24 mouse cellular contexts compared by ENCODE assay signal in genomic region chr5:120153140-120153539, GRCm38 (mm10). TPM values are rescaled to one million over a fixed set of nuclear protein-coding genes. Genes with fewer than 3 reads are reported as not detected.
A peak's percentile ranks its signal among the peaks of the same experiment; 100 is the strongest.
DNase-seq lines count a peak whose midpoint lies in the region; ATAC-seq and TF ChIP-seq lines count a peak whose summit lies in the region.
"Had no signal": no experiment of that assay in that cellular context is flagged by ENCODE, and none has a peak within 500 bp of the region (broad histone marks: within the 10 kb centered on the region; RNA-seq: fewer than 3 reads in every experiment).

No protein-coding gene starts in this region.

- H3K4me3 ChIP-seq in hindbrain, embryonic 13.5 days: no peak overlapping the region
- no peak overlapping the region for H3K4me3 ChIP-seq in hindbrain, embryonic 16.5 days (ENCODE audit: low read length)
- H3K4me3 ChIP-seq in layer of hippocampus, adult 2 months: no peak overlapping the region
- no peak overlapping the region for H3K4me3 ChIP-seq in midbrain, embryonic 14.5 days (replicated peaks; ENCODE audit: low read depth, low read length)
- no peak overlapping the region for H3K4me3 ChIP-seq in midbrain, embryonic 13.5 days (replicated peaks)
- H3K4me3 ChIP-seq in neural tube, embryonic 14.5 days (ENCODE audit: low read depth, low read length): no peak overlapping the region
- H3K4me3 ChIP-seq: embryonic facial prominence, embryonic 12.5 days; embryonic facial prominence, embryonic 15.5 days; forebrain, embryonic 15.5 days; heart, adult 2 months; heart, embryonic 10.5 days; heart, embryonic 13.5 days had no signal

- no peak for DNase-seq in layer of hippocampus, adult 2 months (ENCODE audit: low spot score in 2 of 2)
- no peak for DNase-seq in layer of hippocampus, postnatal 10 days (ENCODE audit: low spot score in 2 of 2)
- DNase-seq in midbrain, embryonic 14.5 days: peak; percentile 43
- no peak for DNase-seq in neural tube, embryonic 10.5 days (ENCODE audit: extremely low spot score, low spot score)
- DNase-seq: adrenal gland, postnatal 10 days; adrenal gland, postnatal 36 days; B cell, adult 2 months; cerebellum, adult 11 months; gastrocnemius, postnatal 10 days; gastrocnemius, postnatal 36 days; heart, adult 2 months; heart, postnatal 14 days had no signal

- H3K36me3 ChIP-seq in hindbrain, embryonic 13.5 days: peaks cover 4% of the 10 kb centered on the region; the same call in 1 of the 2 replicates
- no peaks in the 10 kb centered on the region for H3K36me3 ChIP-seq in hindbrain, embryonic 16.5 days (ENCODE audit: control insufficient read depth, insufficient read depth, low read length)
- no peaks in the 10 kb centered on the region for H3K36me3 ChIP-seq in midbrain, embryonic 14.5 days (ENCODE audit: control insufficient read depth, insufficient read depth, low read length)
- H3K36me3 ChIP-seq in midbrain, embryonic 13.5 days: no peaks in the 10 kb centered on the region; the same call in 1 of the 2 replicates
- no peaks in the 10 kb centered on the region for H3K36me3 ChIP-seq in neural tube, embryonic 14.5 days (ENCODE audit: control insufficient read depth, insufficient read depth, low read length)
- H3K36me3 ChIP-seq: forebrain, embryonic 15.5 days had no signal

- peak; percentile 45 for TF ChIP-seq CTCF in layer of hippocampus, adult 2 months (conservative IDR thresholded peaks at IDR 0.05)

- H3K27ac ChIP-seq in hindbrain, embryonic 13.5 days: 0 out of 2 replicates have a peak overlapping the region, but pooled peaks have one; percentile 31
- no peak overlapping the region for H3K27ac ChIP-seq in hindbrain, embryonic 16.5 days (ENCODE audit: low read depth, low read length)
- H3K27ac ChIP-seq in layer of hippocampus, adult 2 months: no peak overlapping the region
- no peak overlapping the region for H3K27ac ChIP-seq in midbrain, embryonic 14.5 days (replicated peaks; ENCODE audit: low read depth, low read length)
- no peak overlapping the region for H3K27ac ChIP-seq in midbrain, embryonic 13.5 days
- H3K27ac ChIP-seq in neural tube, embryonic 14.5 days (ENCODE audit: low read depth, low read length): no peak overlapping the region
- H3K27ac ChIP-seq: embryonic facial prominence, embryonic 12.5 days; embryonic facial prominence, embryonic 15.5 days; forebrain, embryonic 15.5 days; heart, adult 2 months; heart, embryonic 10.5 days; heart, embryonic 13.5 days had no signal

- ATAC-seq in hindbrain, embryonic 13.5 days (ENCODE audit: low FRiP score): no peak
- ATAC-seq in hindbrain, embryonic 16.5 days: no peak
- ATAC-seq in midbrain, embryonic 14.5 days (ENCODE audit: low FRiP score, low TSS enrichment): no peak
- no peak for ATAC-seq in midbrain, embryonic 13.5 days
- no peak for ATAC-seq in neural tube, embryonic 14.5 days (ENCODE audit: low read depth)
- ATAC-seq: forebrain, embryonic 15.5 days; Patski had no signal

- no peaks in the 10 kb centered on the region for H3K9me3 ChIP-seq in hindbrain, embryonic 13.5 days
- no peaks in the 10 kb centered on the region for H3K9me3 ChIP-seq in hindbrain, embryonic 16.5 days (ENCODE audit: control insufficient read depth, low read length)
- no peaks in the 10 kb centered on the region for H3K9me3 ChIP-seq in midbrain, embryonic 14.5 days (ENCODE audit: control insufficient read depth, low read length)
- H3K9me3 ChIP-seq in midbrain, embryonic 13.5 days: no peaks in the 10 kb centered on the region
- no peaks in the 10 kb centered on the region for H3K9me3 ChIP-seq in neural tube, embryonic 14.5 days (ENCODE audit: control insufficient read depth, low read length)
- H3K9me3 ChIP-seq: embryonic facial prominence, embryonic 12.5 days; embryonic facial prominence, embryonic 15.5 days; forebrain, embryonic 15.5 days; G1E; heart, embryonic 10.5 days; heart, embryonic 13.5 days had no signal

- WGBS in hindbrain, embryonic 13.5 days: 76% methylated on average over 3 of the region's 3 CpGs
- WGBS in hindbrain, embryonic 16.5 days: 70% methylated on average over 3 of the region's 3 CpGs
- 79% methylated on average over 3 of the region's 3 CpGs for WGBS in midbrain, embryonic 14.5 days
- WGBS in midbrain, embryonic 13.5 days: 88% methylated on average over 3 of the region's 3 CpGs
- WGBS in neural tube, embryonic 14.5 days: 83% methylated on average over 3 of the region's 3 CpGs

- H3K4me2 ChIP-seq in hindbrain, embryonic 13.5 days: no peak overlapping the region
- H3K4me2 ChIP-seq in hindbrain, embryonic 16.5 days (ENCODE audit: low read length): no peak overlapping the region
- H3K4me2 ChIP-seq in midbrain, embryonic 14.5 days (ENCODE audit: low read length): no peak overlapping the region
- no peak overlapping the region for H3K4me2 ChIP-seq in midbrain, embryonic 13.5 days (replicated peaks)
- H3K4me2 ChIP-seq in neural tube, embryonic 14.5 days (ENCODE audit: low read depth, low read length): no peak overlapping the region
- H3K4me2 ChIP-seq: embryonic facial prominence, embryonic 12.5 days; embryonic facial prominence, embryonic 15.5 days; forebrain, embryonic 15.5 days; heart, embryonic 13.5 days had no signal

- no peak overlapping the region for H3K9ac ChIP-seq in hindbrain, embryonic 13.5 days
- no peak overlapping the region for H3K9ac ChIP-seq in hindbrain, embryonic 16.5 days (ENCODE audit: low read depth, low read length)
- no peak overlapping the region for H3K9ac ChIP-seq in midbrain, embryonic 14.5 days (replicated peaks; ENCODE audit: low read length)
- H3K9ac ChIP-seq in midbrain, embryonic 13.5 days (replicated peaks): no peak overlapping the region
- H3K9ac ChIP-seq in neural tube, embryonic 14.5 days (replicated peaks; ENCODE audit: low read depth, low read length): 0 out of 2 replicates have a peak overlapping the region, but pooled peaks have one; percentile 7
- H3K9ac ChIP-seq: embryonic facial prominence, embryonic 12.5 days; embryonic facial prominence, embryonic 15.5 days; forebrain, embryonic 15.5 days; heart, embryonic 13.5 days had no signal

- H3K27me3 ChIP-seq in hindbrain, embryonic 13.5 days: 0 out of 2 replicates have a peak, but pooled peaks cover 3% of the 10 kb centered on the region
- H3K27me3 ChIP-seq in hindbrain, embryonic 16.5 days (replicated peaks; ENCODE audit: control insufficient read depth, insufficient read depth, low read length): no peaks in the 10 kb centered on the region
- no peaks in the 10 kb centered on the region for H3K27me3 ChIP-seq in midbrain, embryonic 14.5 days (ENCODE audit: control insufficient read depth, insufficient read depth, low read length)
- H3K27me3 ChIP-seq in midbrain, embryonic 13.5 days: peaks cover 28% of the 10 kb centered on the region
- H3K27me3 ChIP-seq in neural tube, embryonic 14.5 days (ENCODE audit: control insufficient read depth, insufficient read depth, low read length): no peaks in the 10 kb centered on the region
- H3K27me3 ChIP-seq: CH12.LX; embryonic facial prominence, embryonic 12.5 days; embryonic facial prominence, embryonic 15.5 days; forebrain, embryonic 15.5 days; heart, embryonic 13.5 days; Patski had no signal

- peaks cover 56% of the 10 kb centered on the region for H3K4me1 ChIP-seq in hindbrain, embryonic 13.5 days (replicated peaks)
- peaks cover 9% of the 10 kb centered on the region for H3K4me1 ChIP-seq in hindbrain, embryonic 16.5 days (ENCODE audit: control insufficient read depth, insufficient read depth, low read depth, low read length)
- peaks cover 23% of the 10 kb centered on the region for H3K4me1 ChIP-seq in midbrain, embryonic 14.5 days (ENCODE audit: control insufficient read depth, insufficient read depth, low read length)
- peaks cover 41% of the 10 kb centered on the region for H3K4me1 ChIP-seq in midbrain, embryonic 13.5 days (replicated peaks)
- H3K4me1 ChIP-seq in neural tube, embryonic 14.5 days (ENCODE audit: control insufficient read depth, insufficient read depth, low read length): peaks cover 18% of the 10 kb centered on the region

RNA-seq across cellular contexts. Expression of gene Rbm19, which starts 36.9 kb away (rescaled TPM):
- polyA plus RNA-seq in hindbrain, embryonic 13.5 days (2015; fragmentation: Nextera tagmentation; extraction: Ambion mirVana): 16.2 and 18.1 TPM in 2 replicates
- polyA plus RNA-seq in hindbrain, embryonic 16.5 days (2015; fragmentation: Nextera tagmentation; extraction: Ambion mirVana): 21.4 and 21.9 TPM in 2 replicates
- 10 to 100 TPM; 18.9 to 23.3 TPM for total RNA-seq in layer of hippocampus, adult 2 months (2021)
- 10 to 100 TPM; 17.6 to 30.9 TPM for total RNA-seq in layer of hippocampus, postnatal 10 days (2021)
- polyA plus RNA-seq in midbrain, embryonic 14.5 days (2014; fragmentation: Nextera tagmentation; extraction: Ambion mirVana): 16.0 and 16.2 TPM in 2 replicates
- 18.8 and 19.1 TPM in 2 replicates for polyA plus RNA-seq in midbrain, embryonic 13.5 days (2015; fragmentation: Nextera tagmentation; extraction: Ambion mirVana)
- 14.7 and 15.6 TPM in 2 replicates for polyA plus RNA-seq in neural tube, embryonic 14.5 days (2014; fragmentation: Nextera tagmentation; extraction: Ambion mirVana)
